Mouse (Mus musculus) liver, postnatal 0 days (tissue): ENCODE results near the gene Nucks1.
A peak's percentile ranks its signal among the peaks of the same experiment; 100 is the strongest.

Source experiments
- CTCF ChIP-seq: sonication (generic); IDR thresholded peaks from 2 replicates; pipeline ENCODE4 v1.5.1; 2016; ENCODE audit warnings: antibody characterized with exemption, low read depth
- EP300 ChIP-seq: IDR thresholded peaks from 2 replicates; pipeline ENCODE4 v1.6.1; 2016; ENCODE audit warnings: antibody characterized with exemption, low read depth, mild to moderate bottlenecking

- TF ChIP-seq EP300 (peak; percentile 76), CTCF (no peak)
These were observed 32.6 kb downstream of the Nucks1 start for GRCm38 (mm10) chr1:131942621-131943590.
